Mouse (Mus musculus): Measurements from ENCODE around the gene Anxa1.

DNA sequence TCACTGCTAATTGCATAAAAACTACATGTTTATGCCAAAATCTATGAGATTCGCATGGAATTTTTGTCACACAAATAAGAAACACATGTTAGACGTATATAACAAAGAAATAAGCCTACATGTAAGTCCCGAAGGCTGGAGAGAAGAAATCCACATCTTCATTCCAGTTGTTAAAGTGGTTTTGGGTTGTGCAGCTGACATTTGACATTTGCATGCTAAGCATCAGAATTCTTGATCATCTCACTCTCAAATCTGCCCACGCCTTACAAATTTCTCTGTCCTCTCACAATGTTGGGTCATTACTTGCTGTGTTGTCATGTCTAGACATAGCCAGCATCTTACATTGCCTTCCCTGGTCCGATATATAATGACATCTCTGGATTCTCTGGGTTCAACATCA lies 24.2 kb downstream of the Anxa1 start:
- TF ChIP-seq CTCF (IDR thresholded peaks at IDR 0.05; ENCODE audit: control insufficient read depth, insufficient read depth, insufficient replicate concordance, low read depth, low read length) (no peak), POLR2A (IDR thresholded peaks at IDR 0.05; ENCODE audit: control insufficient read depth, low read depth, low read length) (no peak)

Measured in testis, adult 2 months (tissue).